Mouse (Mus musculus): ENCODE results near the gene Cenpc1.

Cenpc1 gene
- long read RNA-seq, experiment 1, partial matches to known transcripts: 4 of 7 reads
- long read RNA-seq, experiment 1, other reads (novel, unspliced or antisense): 3 of 7 reads
- long read RNA-seq, experiment 2, partial matches to known transcripts: 8 of 10 reads
- long read RNA-seq, experiment 2, other reads (novel, unspliced or antisense): 1 of 10 reads

DNA sequence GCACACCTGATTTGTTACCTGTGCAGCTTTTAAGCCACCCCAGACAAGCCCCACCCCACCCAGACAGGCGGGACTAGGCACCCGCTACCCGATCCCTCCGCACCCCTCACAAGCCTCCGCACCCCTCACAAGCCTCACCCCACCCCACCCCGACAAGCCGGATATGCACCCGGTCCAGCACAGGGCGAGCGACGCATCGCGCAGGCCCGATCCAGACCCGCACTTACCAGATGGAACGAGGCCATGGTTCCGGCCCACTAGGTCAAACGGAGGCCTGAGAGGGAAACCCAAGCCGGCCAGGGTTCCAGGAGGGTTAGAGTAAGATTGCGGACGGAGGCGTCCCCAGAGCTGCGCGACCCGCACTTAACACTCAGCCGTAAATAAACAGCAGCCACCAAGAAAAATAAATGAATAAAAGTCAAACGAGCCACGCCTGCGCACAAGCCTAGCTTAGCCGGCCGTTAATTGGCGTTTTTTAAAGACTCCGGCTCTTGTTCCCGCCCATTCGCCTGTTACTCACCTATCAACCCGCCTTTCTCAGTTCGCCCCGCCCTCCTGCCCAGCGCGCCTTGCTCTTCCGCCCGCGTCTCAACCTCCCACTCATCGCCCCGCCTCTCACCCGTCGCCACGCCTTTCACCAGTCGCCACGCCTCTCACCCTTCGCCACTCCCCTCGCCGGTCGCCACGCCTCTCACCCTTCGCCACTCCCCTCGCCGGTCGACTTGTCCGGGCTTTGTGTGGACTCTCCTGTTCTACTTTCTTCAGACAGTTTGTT lies at the start of gene Cenpc1:
TSS of gene Cenpc1 (minus strand) at position 483 of the 775 bp plus-strand sequence.
- intact Hi-C loops (cut with DNase I): loop anchor here (2.0 to 5.0 kb wide), 3 partner anchors 47 to 108 kb away; partner anchors contain the start of gene Uba6

DNA sequence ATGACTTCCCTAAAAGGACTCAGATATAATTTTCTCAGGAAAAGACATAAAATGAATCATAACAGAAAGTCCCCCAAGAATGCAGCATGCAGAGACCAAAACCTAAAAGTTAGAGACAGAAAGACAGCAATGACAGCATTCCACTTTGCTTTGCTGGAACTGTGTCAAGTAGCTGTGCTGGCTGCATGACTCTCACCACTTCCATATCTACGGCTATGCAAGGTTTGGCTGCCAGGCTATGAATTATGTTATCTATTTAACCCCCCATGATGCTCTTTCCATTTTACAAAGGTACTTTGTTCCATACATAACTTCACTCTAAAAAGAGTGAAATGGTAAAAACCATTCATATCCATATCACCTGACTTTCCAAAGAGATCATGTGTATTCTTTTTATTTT lies 48.6 kb upstream of the Cenpc1 start:
- intact Hi-C loops (cut with DNase I): loop anchor here (5.0 kb wide), 1 partner anchor 47 kb away; the partner anchor contains the start of gene Cenpc1

GRCm38 (mm10) chr5:86113037-86113436 lies 47.7 kb upstream of the Cenpc1 start:
- intact Hi-C loops (cut with DNase I): loop anchor here (5.0 kb wide), 1 partner anchor 46 kb away; the partner anchor contains the start of gene Cenpc1

DNA sequence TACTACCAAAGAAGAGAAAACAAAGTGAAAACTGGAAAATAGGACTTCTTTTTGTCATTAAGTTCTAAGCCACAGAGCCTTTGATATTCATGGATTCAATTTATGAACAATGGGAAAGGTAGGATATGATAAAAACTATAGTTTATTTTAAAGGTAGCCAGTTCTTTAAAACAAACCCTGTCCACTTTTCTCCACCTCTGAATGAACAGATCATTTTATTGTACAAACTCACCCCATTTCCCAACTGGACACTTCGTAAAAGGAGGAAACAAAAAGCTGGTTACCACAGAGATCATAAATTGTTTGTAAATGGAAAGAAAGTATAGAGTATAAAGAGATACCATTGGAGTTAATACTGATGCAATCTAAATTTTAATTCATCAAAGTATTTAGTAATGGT lies 45.7 kb upstream of the Cenpc1 start:
- intact Hi-C loops (cut with DNase I): loop anchor here (5.0 kb wide), 1 partner anchor 44 kb away; the partner anchor contains the start of gene Cenpc1

GRCm38 (mm10) chr5:86106610-86107009 lies 41.2 kb upstream of the Cenpc1 start:
- intact Hi-C loops (cut with DNase I): no loop called here

DNA sequence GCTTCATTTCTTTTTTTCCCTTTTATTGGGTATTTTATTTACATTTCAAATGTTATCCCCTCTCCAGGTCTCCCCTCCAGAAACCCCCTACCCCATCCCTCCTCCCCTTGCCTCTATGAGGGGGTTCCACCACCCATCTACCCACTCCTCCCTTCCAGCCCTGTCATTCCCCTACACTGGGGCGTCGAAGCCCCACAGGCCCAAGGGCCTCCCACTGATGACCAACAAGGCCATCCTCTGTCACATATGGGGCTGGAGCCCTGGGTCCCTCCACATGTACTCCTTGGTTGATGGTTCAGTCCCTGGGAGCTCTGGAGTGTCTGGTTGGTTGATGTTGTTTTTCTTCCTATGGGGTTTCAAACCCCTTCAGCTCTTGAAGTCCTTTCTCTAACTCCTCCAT lies 36.8 kb upstream of the Cenpc1 start:
- intact Hi-C loops (cut with DNase I): no loop called here

DNA sequence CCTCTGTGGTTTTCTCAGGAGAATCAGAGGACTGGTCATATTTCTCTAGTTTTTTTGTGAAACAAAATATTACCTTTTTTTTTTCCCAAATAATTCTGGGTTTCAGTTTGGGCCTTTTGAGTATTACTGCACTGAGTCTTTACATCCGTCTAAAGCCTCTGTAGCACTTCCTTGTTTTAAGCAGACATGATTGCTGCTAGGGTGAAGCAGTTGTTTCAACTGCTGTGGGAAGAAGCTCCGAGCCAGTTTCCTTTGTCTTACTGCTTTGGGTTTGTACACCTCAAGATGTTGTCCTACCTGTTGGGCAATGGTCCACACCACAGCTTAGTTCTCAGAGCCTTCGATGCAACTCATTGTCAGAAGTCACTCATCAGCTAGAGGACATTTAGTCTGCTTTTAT lies 35.2 kb upstream of the Cenpc1 start:
- intact Hi-C loops (cut with DNase I): no loop called here

GRCm38 (mm10) chr5:86098988-86099387 lies 33.6 kb upstream of the Cenpc1 start:
- intact Hi-C loops (cut with DNase I): no loop called here

DNA sequence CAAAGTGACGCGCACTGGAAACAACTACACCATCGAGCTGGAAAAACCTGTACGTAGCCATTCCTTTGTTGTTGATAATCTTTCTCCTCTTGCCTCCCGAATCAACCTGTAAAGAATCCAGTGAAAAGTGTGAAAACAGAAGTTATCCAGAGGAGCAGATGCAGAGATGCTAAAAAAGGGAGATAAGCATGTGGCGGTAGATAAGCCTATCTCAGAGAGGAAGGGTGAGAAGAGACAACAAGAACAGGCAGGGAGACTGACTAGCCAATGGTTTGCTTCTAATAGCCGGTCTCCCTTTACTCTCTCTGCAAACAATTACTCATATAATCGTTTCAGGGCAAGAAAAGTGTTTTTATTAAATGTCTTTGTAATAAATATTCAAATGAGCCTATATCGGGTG lies 29.4 kb upstream of the Cenpc1 start:
- intact Hi-C loops (cut with DNase I): no loop called here

DNA sequence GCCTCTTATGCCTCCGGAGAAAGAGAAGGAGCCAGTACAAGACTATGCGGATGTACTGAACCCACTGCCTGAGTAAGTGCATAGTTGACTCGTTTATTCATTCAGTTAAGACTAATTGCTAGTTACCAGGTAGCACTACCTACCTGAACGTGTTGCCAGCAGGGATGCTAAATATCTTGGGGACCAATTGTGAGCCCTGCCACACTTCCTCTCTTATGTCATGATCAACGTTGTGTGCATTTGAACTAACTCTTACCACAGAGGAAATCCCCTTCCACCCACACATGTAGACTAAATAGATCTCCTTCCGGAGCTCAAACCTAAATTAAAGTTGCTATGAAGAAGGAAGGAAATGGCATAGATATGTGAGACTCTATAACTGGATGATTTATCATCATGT lies 21.4 kb upstream of the Cenpc1 start:
- intact Hi-C loops (cut with DNase I): no loop called here

- intact Hi-C loops (cut with DNase I): no loop called here
Observed at GRCm38 (mm10) chr5:86084979-86085378, 19.6 kb upstream of the Cenpc1 start.

GRCm38 (mm10) chr5:86083987-86084386 lies 18.6 kb upstream of the Cenpc1 start:
- intact Hi-C loops (cut with DNase I): no loop called here

GRCm38 (mm10) chr5:86078720-86079334 lies 13.4 kb upstream of the Cenpc1 start:
- intact Hi-C loops (cut with DNase I): no loop called here

DNA sequence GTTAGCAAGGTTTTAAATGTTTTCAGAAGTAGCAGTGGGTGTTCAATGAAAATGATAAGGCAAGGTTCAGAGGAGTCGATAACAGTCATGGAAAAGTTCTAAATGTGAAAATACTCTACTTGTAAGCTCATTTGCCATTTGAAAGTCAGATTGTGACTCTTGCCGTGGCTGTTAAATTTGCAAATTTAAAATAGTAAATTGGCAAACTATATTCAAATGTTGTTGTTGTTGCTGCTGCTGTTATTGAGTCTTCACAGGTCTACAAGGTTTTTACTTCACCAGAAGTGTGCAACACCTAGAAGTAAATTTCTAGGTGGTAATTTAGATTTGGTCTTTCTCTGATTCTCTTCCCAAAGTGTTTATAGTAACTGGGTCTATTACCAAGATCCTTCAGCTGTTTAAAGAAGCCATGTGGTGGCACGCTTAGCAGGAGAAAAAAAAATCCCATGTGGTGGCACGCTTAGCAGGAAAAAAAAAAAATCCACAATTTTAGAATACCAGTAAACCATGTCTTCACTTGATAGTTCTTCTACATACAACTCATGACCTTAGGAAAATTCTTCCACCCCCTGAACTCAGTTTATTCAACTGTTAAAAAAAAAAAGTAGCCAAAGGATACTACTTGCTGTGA lies 7.5 kb upstream of the Cenpc1 start:
- intact Hi-C loops (cut with DNase I): no loop called here

GRCm38 (mm10) chr5:86071538-86071937 lies 6.2 kb upstream of the Cenpc1 start, which contains the start of gene Stap1:
TSS of gene Stap1 (plus strand) at chr5:86071746.
- intact Hi-C loops (cut with DNase I): no loop called here

- intact Hi-C loops (cut with DNase I): loop anchor here (5.0 kb wide), 2 partner anchors 43 to 68 kb away; no protein-coding TSS in a partner anchor
Observed at GRCm38 (mm10) chr5:86069121-86069520, 3.7 kb upstream of the Cenpc1 start.

- intact Hi-C loops (cut with DNase I): loop anchor here (5.0 kb wide), 2 partner anchors 44 to 69 kb away; no protein-coding TSS in a partner anchor
Observed at GRCm38 (mm10) chr5:86068451-86068850, 3.1 kb upstream of the Cenpc1 start.

DNA sequence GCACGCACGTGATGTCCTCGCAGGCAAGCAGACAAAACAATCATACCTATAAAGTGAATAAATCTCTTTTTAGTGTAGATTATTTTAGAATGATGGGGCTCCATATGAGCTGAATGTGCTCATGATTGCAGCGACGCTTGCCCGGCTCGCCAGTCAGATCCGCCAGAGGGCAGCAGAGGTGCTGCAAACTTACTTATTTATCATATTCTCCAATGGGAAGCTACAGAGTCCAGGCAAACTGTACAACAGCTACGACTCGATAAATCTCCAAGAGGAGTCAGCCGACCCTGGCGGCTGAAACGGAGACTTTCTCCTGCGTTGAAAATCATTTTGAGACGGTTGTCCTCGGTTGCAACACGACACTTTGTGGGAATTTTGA lies 1.2 kb upstream of the Cenpc1 start:
- intact Hi-C loops (cut with DNase I): loop anchor here (5.0 kb wide), 2 partner anchors 46 to 71 kb away; no protein-coding TSS in a partner anchor

DNA sequence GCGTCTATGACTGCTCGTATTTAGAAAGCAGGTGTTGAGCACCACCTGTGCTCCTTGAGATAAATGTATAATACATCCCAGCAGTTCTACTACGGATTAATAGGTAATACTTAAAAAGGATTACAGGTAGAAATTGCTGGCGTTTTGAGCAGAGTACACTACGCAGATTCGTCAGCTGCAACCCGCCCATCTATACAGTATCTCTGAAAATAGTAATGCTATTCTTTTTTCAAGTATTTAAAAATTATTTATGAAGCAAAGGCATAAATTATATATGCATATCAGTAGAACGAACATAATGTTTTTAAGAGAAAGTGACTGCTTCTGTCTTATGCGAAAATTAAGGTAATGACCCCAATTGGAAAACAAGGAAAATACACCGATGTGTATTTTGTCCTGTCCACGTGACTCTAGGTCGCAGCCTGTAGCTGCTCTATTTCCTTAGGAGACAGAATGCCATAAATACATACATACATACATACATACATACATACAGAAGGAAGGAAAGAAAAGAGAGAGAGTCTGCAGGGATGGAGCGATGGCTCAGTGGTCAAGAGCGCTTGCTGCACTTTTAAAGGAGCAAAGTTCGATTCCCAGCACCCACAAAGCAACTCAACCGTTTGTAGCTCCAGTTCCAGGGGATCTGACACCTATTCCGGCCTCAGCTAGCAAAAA lies 630 bp upstream of the Cenpc1 start:
- intact Hi-C loops (cut with DNase I): loop anchor here (2.0 to 5.0 kb wide), 3 partner anchors 46 to 107 kb away; partner anchors contain the start of gene Uba6

DNA sequence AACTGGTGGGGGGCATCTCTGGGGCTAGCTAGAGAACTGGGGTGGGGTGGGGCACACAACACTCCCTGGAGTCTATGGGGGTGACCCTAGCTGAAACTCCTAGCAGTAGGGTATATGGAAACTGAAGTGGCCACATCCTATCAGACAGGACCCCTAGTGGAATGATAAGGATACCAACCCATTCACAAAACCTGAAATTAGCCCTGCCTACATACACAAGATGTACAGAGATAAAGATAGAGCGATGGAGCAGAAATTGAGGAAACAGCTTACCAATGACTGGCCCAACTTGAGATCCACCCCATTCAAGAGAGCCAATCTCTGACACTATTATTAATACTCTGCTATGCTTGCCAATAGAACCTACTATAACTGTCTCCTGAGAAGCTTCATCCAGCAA lies 1.9 kb downstream of the Cenpc1 start:
- intact Hi-C loops (cut with DNase I): no loop called here

GRCm38 (mm10) chr5:86029820-86030219 lies 35.6 kb downstream of the Cenpc1 start:
- intact Hi-C loops (cut with DNase I): no loop called here

Measured in adrenal gland (tissue).